ENCODE assay signal across 5 mouse cellular contexts in the genomic region with DNA sequence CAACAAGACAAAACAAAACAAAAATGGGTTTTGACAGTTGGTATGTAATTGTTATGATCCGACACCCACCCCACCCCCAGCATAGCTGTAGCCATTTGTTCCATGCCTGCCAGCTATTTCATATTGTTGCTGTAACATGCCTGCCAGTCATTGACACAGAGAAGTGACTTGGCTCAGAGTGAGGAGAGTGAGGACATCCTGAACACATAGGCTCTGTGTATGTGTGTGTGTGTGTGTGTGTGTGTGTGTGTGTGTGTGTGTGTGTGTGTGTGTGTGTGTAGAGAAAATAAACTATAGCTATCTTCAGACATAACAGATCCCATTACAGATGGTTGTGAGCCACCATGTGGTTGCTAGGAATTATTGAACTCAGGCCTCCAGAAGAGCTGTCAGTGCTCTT. TPM values are rescaled to one million over a fixed set of nuclear protein-coding genes. Genes with fewer than 3 reads are reported as not detected.
A peak's percentile ranks its signal among the peaks of the same experiment; 100 is the strongest.
DNase-seq lines count a peak whose midpoint lies in the region; ATAC-seq and TF ChIP-seq lines count a peak whose summit lies in the region.
"Not testable (repeated sequence)": the region's sequence is repeated elsewhere in the genome, so short reads cannot be mapped to it uniquely, and the experiment has no call there.

No protein-coding gene starts in this region.

- not testable (repeated sequence) for ATAC-seq in hindbrain, postnatal 0 days
- ATAC-seq in liver, postnatal 0 days: peak; percentile 43; the same call in 1 of the 2 replicates

- not testable (repeated sequence) for H3K9me3 ChIP-seq in CH12.LX (replicated peaks; ENCODE audit: low read length); hindbrain, postnatal 0 days (ENCODE audit: low read length); liver, postnatal 0 days (ENCODE audit: low read length)

- TF ChIP-seq CTCF in CH12.LX (conservative IDR thresholded peaks at IDR 0.05 in 1 of 2, IDR thresholded peaks at IDR 0.05 in 1 of 2; ENCODE audit: low read depth in 2 of 2, low read length in 2 of 2): peak in 1 of 2 experiments; percentile 29; a peak in 1 of 4 replicates
- 0 out of 2 replicates have a peak, but pooled peaks have one; percentile 5 for TF ChIP-seq CTCF in hindbrain, postnatal 0 days (IDR thresholded peaks at IDR 0.05; ENCODE audit: low read depth)
- not testable (repeated sequence) for TF ChIP-seq CTCF in liver, postnatal 0 days (IDR thresholded peaks at IDR 0.05; ENCODE audit: low read depth)

- TF ChIP-seq POLR2A in CH12.LX (IDR thresholded peaks at IDR 0.05; ENCODE audit: low read depth, low read length): not testable (repeated sequence)

- dilution Hi-C loops in CH12.LX (cut with MboI; ENCODE audit: extremely low pct_ligation_motif_present, extremely low pct_unique_long_range_greater_than_20kb, low sequenced_read_pairs): not testable (repeated sequence)

- not testable (repeated sequence) for H3K4me3 ChIP-seq in CH12.LX (replicated peaks in 1 of 3; ENCODE audit: low read depth in 2 of 3, low read length in 2 of 3, poor library complexity in 1 of 3); hindbrain, postnatal 0 days (ENCODE audit: low read length); liver, postnatal 0 days (ENCODE audit: low read depth, low read length)

- not testable (repeated sequence) for H3K4me1 ChIP-seq in CH12.LX (ENCODE audit: control insufficient read depth in 1 of 2, insufficient read depth in 2 of 2); hindbrain, postnatal 0 days (ENCODE audit: insufficient read depth, low read length); liver, postnatal 0 days (ENCODE audit: insufficient read depth)

- TF ChIP-seq RAD21 in CH12.LX (IDR thresholded peaks at IDR 0.05; ENCODE audit: low read depth, low read length): peak; percentile 7

- not testable (repeated sequence) for TF ChIP-seq EP300 in CH12.LX (IDR thresholded peaks at IDR 0.05; ENCODE audit: low read length); liver, postnatal 0 days (IDR thresholded peaks at IDR 0.05; ENCODE audit: low read depth)

- H3K27ac ChIP-seq in CH12.LX (ENCODE audit: insufficient read depth, low read depth); hindbrain, postnatal 0 days; liver, postnatal 0 days (ENCODE audit: low read depth): not testable (repeated sequence)

- WGBS in hindbrain, postnatal 0 days: 69% methylated on average over 1 of the region's 1 CpGs
- WGBS in liver, postnatal 0 days (ENCODE audit: insufficient replicate concordance): 57% methylated on average over 1 of the region's 1 CpGs

- H3K9ac ChIP-seq in CH12.LX (ENCODE audit: insufficient read depth, low read depth); hindbrain, postnatal 0 days (replicated peaks; ENCODE audit: low read length); liver, postnatal 0 days (replicated peaks): not testable (repeated sequence)

- DNase-seq in CH12.LX (ENCODE audit: extremely low read depth); hindbrain, postnatal 0 days (ENCODE audit: low spot score); liver, postnatal 0 days: not testable (repeated sequence)
- peak; percentile 23 for DNase-seq in adrenal gland, postnatal 14 days
- DNase-seq in lung, postnatal 10 days: peak; percentile 16

- not testable (repeated sequence) for H3K4me2 ChIP-seq in CH12.LX (ENCODE audit: insufficient read depth, low read depth, poor library complexity, severe bottlenecking); hindbrain, postnatal 0 days (ENCODE audit: low read depth, low read length); liver, postnatal 0 days (ENCODE audit: low read depth, low read length)

- not testable (repeated sequence) for H3K27me3 ChIP-seq in CH12.LX (replicated peaks); hindbrain, postnatal 0 days (ENCODE audit: insufficient read depth, low read length); liver, postnatal 0 days (ENCODE audit: insufficient read depth, low read length)

- in situ Hi-C loops in CH12.LX (cut with MboI; ENCODE audit: low pct_ligation_motif_present, low pct_unique_long_range_greater_than_20kb, low sequenced_read_pairs): not testable (repeated sequence)

- not testable (repeated sequence) for H3K79me2 ChIP-seq in CH12.LX (replicated peaks; ENCODE audit: control insufficient read depth, extremely low read depth, insufficient read depth, poor library complexity, severe bottlenecking)

- H3K36me3 ChIP-seq in CH12.LX (replicated peaks in 1 of 2; ENCODE audit: control insufficient read depth in 1 of 2, insufficient read depth in 1 of 2, low read length in 1 of 2): peaks cover 22 to 35% of the 10 kb centered on the region in 2 experiments
- H3K36me3 ChIP-seq in hindbrain, postnatal 0 days (ENCODE audit: insufficient read depth, low read length): peaks cover 19% of the 10 kb centered on the region
- H3K36me3 ChIP-seq in liver, postnatal 0 days (replicated peaks; ENCODE audit: insufficient read depth, low read length): not testable (repeated sequence)

RNA-seq across cellular contexts. Expression of gene Zfp956, which starts 15.0 kb away (rescaled TPM):
- total RNA-seq in CH12.LX (2012; rRNA removed) (10.5 and 11.5 TPM in 2 replicates), CH12.LX (2014; rRNA removed) (7.8 and 9.0 TPM in 2 replicates)
- polyA plus RNA-seq in CH12.LX (2012; ENCODE audit: insufficient read length, low read depth): 7.9 and 9.2 TPM in 2 replicates
- total RNA-seq in adrenal gland, postnatal 14 days (2021): 5.8 and 10.1 TPM in 2 replicates
- 30.6 and 32.0 TPM in 2 replicates for total RNA-seq in hindbrain, postnatal 0 days (2014; rRNA removed)
- 21.0 and 21.3 TPM in 2 replicates for polyA plus RNA-seq in hindbrain, postnatal 0 days (2015; fragmentation: Nextera tagmentation; extraction: Ambion mirVana)
- 2.7 TPM in 2 replicates for polyA plus RNA-seq in liver, postnatal 0 days (2015; fragmentation: Nextera tagmentation; extraction: Ambion mirVana)

RNA-seq across cellular contexts. Expression of gene Zfp212, which starts 47.9 kb away (rescaled TPM):
- 5.1 and 5.2 TPM in 2 replicates for total RNA-seq in CH12.LX (2012; rRNA removed)
- 6.3 TPM in 2 replicates for total RNA-seq in CH12.LX (2014; rRNA removed)
- polyA plus RNA-seq in CH12.LX (2012; ENCODE audit: insufficient read length, low read depth): 12.1 and 12.3 TPM in 2 replicates
- 14.7 and 15.8 TPM in 2 replicates for total RNA-seq in adrenal gland, postnatal 14 days (2021)
- total RNA-seq in hindbrain, postnatal 0 days (2014; rRNA removed): 15.3 and 17.0 TPM in 2 replicates
- 19.6 and 20.3 TPM in 2 replicates for polyA plus RNA-seq in hindbrain, postnatal 0 days (2015; fragmentation: Nextera tagmentation; extraction: Ambion mirVana)
- 4.0 and 5.1 TPM in 2 replicates for polyA plus RNA-seq in liver, postnatal 0 days (2015; fragmentation: Nextera tagmentation; extraction: Ambion mirVana)
